Mouse (Mus musculus) urinary bladder, adult 18-20 months (tissue): ENCODE data around the gene Gspt2.
A peak's percentile ranks its signal among the peaks of the same experiment; 100 is the strongest.
"Not testable (repeated sequence)": the region's sequence is repeated elsewhere in the genome, so short reads cannot be mapped to it uniquely, and the experiment has no call there.

Experiments
- DNase-seq, 2 experiments: peaks; one replicate each; pipeline ENCODE4 v3.0.0; 2022; ENCODE audit warnings: low spot score in 2 of 2, mixed read lengths in 2 of 2

Gene Gspt2

DNA sequence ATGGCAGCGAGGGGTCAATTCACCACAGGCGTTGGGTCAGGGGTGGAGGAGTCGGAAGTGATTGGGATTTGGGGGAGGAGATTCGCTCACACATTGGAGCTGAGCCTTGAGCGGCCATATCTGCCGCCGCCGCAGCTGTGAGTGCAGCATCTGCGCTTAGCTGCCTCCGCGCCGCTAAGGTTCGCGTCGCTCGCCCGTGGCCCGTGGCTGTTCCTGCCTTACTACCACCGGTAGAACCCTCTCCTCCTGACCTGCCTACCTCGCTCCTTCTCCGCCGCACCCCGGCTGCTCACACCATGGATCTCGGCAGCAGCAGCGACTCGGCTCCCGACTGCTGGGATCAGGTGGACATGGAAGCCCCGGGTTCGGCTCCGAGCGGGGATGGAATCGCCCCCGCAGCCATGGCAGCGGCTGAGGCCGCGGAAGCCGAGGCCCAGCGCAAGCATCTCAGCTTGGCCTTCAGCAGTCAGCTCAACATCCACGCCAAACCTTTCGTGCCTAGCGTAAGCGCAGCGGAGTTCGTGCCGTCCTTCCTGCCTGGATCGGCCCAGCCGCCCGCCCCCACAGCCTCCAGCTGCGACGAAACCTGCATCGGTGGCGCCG, at the start of gene Gspt2:
Gspt2 (plus strand) TSS at position 109 of the 603 bp plus-strand sequence.
- peak in 1 of 2 experiments; percentile 24 for DNase-seq

DNA sequence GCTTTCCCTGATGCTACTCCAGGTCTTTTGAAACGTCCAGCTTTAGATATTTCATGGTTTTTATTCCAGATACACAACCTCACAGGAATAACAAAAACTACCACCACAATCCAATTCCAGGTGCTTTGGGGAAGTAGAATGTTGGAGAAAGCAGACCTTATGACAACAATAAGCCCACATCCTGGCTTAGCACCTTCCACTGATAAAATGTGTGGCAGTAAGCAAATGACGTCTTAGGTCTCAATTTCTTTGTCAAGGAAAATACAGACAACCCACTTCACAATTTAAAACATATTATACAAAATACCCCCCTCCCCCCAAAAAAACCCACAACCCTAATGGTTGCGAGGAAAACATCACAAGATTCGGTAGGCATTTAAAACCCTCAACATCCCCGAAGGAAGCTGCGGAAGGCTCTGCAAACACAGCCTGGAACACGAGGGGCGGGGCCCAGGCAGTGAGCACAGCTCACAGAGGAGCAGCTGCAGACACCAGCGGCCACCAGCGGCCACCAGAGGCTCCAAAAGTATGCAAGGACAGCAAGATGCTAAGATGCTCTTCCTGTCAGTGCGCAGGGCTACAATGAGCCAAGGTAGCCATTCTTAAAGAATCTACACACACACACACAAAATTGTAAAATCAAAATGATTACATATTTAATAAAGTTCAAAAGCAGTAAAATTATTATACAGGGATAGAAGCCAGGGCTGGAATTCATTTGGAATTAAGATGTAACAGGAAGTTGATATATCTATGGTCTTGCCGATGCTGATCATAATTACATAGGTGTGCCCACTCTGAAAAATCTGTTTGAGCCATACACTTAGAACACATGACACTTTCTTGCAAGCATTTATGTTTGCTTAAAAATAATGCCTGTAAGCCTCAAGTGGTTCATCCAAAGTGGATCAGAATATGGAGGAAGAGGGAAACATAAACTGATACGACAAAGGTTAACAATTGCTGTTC, 10.8 kb upstream of the Gspt2 start:
- no peak for DNase-seq

DNA sequence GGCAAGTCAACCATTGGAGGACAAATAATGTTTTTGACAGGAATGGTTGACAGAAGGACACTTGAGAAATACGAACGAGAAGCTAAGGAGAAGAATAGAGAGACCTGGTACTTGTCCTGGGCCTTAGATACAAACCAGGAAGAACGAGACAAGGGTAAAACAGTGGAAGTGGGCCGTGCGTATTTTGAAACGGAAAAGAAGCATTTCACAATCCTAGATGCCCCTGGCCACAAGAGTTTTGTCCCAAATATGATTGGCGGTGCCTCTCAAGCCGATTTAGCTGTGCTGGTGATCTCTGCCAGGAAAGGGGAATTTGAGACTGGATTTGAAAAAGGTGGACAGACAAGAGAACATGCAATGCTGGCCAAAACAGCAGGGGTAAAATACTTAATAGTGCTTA, 1.0 kb downstream of the Gspt2 start:
- no peak for DNase-seq

DNA sequence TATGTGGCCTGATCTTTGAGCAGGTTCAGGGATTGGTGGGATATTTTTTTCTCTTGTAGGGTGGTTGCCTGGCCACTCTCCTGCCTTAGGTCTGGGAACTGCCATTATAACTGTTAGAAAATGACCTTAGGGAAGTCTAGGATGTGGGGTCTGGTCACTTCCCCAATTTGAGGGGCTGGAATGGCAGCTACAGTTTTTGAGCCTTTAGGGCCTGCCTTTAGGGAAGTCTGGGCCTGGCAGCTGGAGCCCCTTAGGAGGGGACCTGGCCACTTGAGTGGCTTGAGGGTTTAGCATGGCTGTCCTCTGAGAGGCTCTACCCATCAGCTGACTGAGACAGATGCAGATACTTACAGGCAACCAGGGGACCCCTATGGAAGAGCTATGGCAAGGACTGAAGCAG, 12.7 kb downstream of the Gspt2 start:
- DNase-seq, result no peak

DNA sequence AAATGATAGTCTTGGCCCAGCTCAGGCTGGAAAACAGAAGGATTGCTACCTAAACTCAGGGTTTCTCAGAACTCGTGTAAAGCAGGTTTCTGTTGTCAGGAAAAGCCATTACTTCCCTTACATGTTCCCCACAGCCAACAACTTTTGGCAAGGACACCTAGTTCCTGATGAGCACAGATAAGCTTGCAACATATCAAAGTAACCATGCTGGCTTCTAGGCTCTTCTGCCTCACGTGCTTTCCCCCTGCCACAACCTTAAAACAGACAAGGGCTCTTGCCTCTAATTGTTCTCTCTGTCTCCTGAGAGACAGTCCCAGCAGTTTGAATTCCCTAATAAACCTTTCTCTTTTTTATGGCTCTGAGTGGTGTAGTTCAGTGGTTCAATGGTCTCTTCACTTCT, 21.9 kb downstream of the Gspt2 start:
- no peak for DNase-seq

- DNase-seq, result no peak
Observed at GRCm38 (mm10) chrX:94670814-94671213, 34.9 kb downstream of the Gspt2 start.

DNA sequence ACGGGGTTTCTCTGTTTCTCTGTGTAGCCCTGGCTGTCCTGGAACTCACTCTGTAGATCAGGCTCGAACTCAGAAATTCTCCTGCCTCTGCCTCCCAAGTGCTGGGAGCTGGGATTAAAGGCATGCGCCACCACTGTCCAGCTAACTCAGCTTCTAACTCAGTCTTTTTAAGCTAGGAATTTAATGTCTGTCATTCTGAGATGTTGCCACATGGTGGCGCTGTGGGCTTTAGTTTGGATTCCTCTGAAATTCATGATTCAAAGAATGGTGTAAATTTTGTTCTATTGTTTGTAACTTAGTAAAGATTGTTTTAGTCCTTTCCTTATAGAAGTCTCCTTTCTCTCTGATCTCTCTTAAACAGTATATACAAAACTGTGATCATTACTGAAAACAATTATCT, 39.1 kb downstream of the Gspt2 start:
- DNase-seq, result peak in 1 of 2 experiments; percentile 7

GRCm38 (mm10) chrX:94681581-94681980, 45.7 kb downstream of the Gspt2 start:
- DNase-seq, result not testable (repeated sequence)

- DNase-seq, result peak in 1 of 2 experiments; percentile 0
Observed at GRCm38 (mm10) chrX:94689593-94689992, 53.7 kb downstream of the Gspt2 start.
